Comparison of ENCODE assay signal across 8 mouse cellular contexts in genomic region chr11:8445915-8446356, GRCm38 (mm10).
DNase-seq lines count a peak whose midpoint lies in the region; ATAC-seq and TF ChIP-seq lines count a peak whose summit lies in the region.

No protein-coding gene starts in this region.

- H3K4me1 ChIP-seq in heart, embryonic 14.5 days (ENCODE audit: control insufficient read depth in 2 of 2, insufficient read depth in 2 of 2, low read length in 2 of 2), result peaks cover 18 to 38% of the 10 kb centered on the region in 2 experiments
- H3K4me1 ChIP-seq in stomach, postnatal 0 days (replicated peaks; ENCODE audit: control insufficient read depth, insufficient read depth), result no peaks in the 10 kb centered on the region

- peak overlapping the region; percentile 36 to 58; a peak in 3 of 4 replicates for H3K27ac ChIP-seq in heart, embryonic 14.5 days (replicated peaks in 1 of 2; ENCODE audit: control insufficient read depth in 1 of 2, insufficient read depth in 1 of 2, low read depth in 2 of 2, low read length in 2 of 2)
- H3K27ac ChIP-seq in stomach, postnatal 0 days (replicated peaks), result 0 out of 2 replicates have a peak overlapping the region, but pooled peaks have one; percentile 49

- H3K9me3 ChIP-seq in heart, embryonic 14.5 days (ENCODE audit: control insufficient read depth, low read length), result no peaks in the 10 kb centered on the region
- no peaks in the 10 kb centered on the region for H3K9me3 ChIP-seq in stomach, postnatal 0 days (ENCODE audit: control insufficient read depth, low read length)

- no peak for TF ChIP-seq CTCF in stomach, postnatal 0 days (IDR thresholded peaks at IDR 0.05; ENCODE audit: low read depth)

- TF ChIP-seq EP300 in stomach, postnatal 0 days (optimal IDR thresholded peaks at IDR 0.05), result no peak

- 0 out of 2 replicates have a peak overlapping the region, but pooled peaks have one; percentile 13 for H3K9ac ChIP-seq in heart, embryonic 14.5 days (ENCODE audit: low read length)
- H3K9ac ChIP-seq in stomach, postnatal 0 days (ENCODE audit: low read length), result no peak overlapping the region

- peaks cover 88% of the 10 kb centered on the region for H3K36me3 ChIP-seq in heart, embryonic 14.5 days (ENCODE audit: control insufficient read depth, insufficient read depth, low read length)
- H3K36me3 ChIP-seq in stomach, postnatal 0 days (ENCODE audit: control insufficient read depth, insufficient read depth, low read length), result peaks cover 28% of the 10 kb centered on the region

- H3K27me3 ChIP-seq in heart, embryonic 14.5 days (ENCODE audit: control insufficient read depth, insufficient read depth, low read length), result no peaks in the 10 kb centered on the region
- no peaks in the 10 kb centered on the region for H3K27me3 ChIP-seq in stomach, postnatal 0 days (ENCODE audit: control insufficient read depth, insufficient read depth, low read length)

- H3K4me3 ChIP-seq in heart, embryonic 14.5 days (ENCODE audit: control insufficient read depth in 1 of 2, insufficient read depth in 1 of 2, low read depth in 1 of 2, low read length in 2 of 2), result no peak overlapping the region
- no peak overlapping the region for H3K4me3 ChIP-seq in stomach, postnatal 0 days (ENCODE audit: low read depth, low read length)

- no peak for ATAC-seq in heart, embryonic 14.5 days (ENCODE audit: insufficient number of reproducible peaks, insufficient read depth, low FRiP score, low read depth)
- 0 out of 2 replicates have a peak, but pooled peaks have one; percentile 51 for ATAC-seq in stomach, postnatal 0 days (ENCODE audit: low FRiP score, low TSS enrichment)
- no peak for ATAC-seq in megakaryocyte progenitor cell, adult 5-6 weeks (replicated peaks; ENCODE audit: poor library complexity)

- H3K4me2 ChIP-seq in heart, embryonic 14.5 days (ENCODE audit: low read length), result peak overlapping the region; percentile 31; the same call in 1 of the 2 replicates
- H3K4me2 ChIP-seq in stomach, postnatal 0 days (replicated peaks; ENCODE audit: low read depth), result 0 out of 2 replicates have a peak overlapping the region, but pooled peaks have one; percentile 8

- WGBS in heart, embryonic 14.5 days, result 19% methylated on average over 8 of the region's 8 CpGs
- WGBS in large intestine, adult 2 months, result 15% methylated on average over 8 of the region's 8 CpGs
- 24% methylated on average over 8 of the region's 8 CpGs for WGBS in stomach, postnatal 0 days

- DNase-seq in thymus, adult 18-20 months, result peak; percentile 16 to 34
- no peak for DNase-seq in thymus, postnatal 10 days (ENCODE audit: low spot score in 2 of 2)
- peak; percentile 56 to 83 for DNase-seq in cerebellum, postnatal 4 days (ENCODE audit: low spot score in 2 of 2)
- DNase-seq in large intestine, adult 2 months (ENCODE audit: low read depth, low spot score), result peak; percentile 32
- peak; percentile 85 for DNase-seq in lung, postnatal 14 days
- DNase-seq in stomach, postnatal 0 days (ENCODE audit: low spot score), result peak; percentile 71

Comparison
In these comparisons a context has a peak if more than half of its experiments do, and no peak if none do; other contexts are left out.
1. DNase-seq: peak in thymus, adult 18-20 months (2 of 2), cerebellum, postnatal 4 days (2 of 2), large intestine, adult 2 months (single experiment), lung, postnatal 14 days (single experiment) and stomach, postnatal 0 days (single experiment); none in thymus, postnatal 10 days (0 of 2).